Mouse (Mus musculus): ENCODE measurements around the gene Serpinh1. TPM values are rescaled to one million over a fixed set of nuclear protein-coding genes. Genes with fewer than 3 reads are reported as not detected.

Gene Serpinh1
- total RNA-seq, 4 experiments from 2014 or later, result 14.7 to 18.3 (median 16.6) TPM

DNA sequence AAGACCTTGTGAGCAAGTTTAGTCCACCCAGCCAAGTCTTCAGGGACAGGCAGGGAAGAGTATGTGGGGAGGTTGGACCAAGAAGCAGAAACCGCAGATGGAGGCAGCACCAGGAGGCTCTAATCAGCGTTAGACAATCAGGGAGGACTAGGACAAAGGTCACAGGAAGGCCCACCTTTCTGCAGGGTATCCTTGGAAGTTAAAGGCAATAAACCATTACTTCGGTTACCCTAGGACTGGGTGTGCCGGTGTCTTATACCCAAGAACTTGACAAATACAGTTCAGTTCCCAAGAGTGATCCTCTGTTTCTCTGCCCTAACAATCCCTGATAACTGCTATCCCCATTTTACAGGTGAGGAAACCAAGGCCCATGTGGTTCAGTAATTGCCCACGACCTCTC, 23.0 kb downstream of the Serpinh1 start:
- no peak for DNase-seq (ENCODE audit: low spot score in 2 of 2)

DNA sequence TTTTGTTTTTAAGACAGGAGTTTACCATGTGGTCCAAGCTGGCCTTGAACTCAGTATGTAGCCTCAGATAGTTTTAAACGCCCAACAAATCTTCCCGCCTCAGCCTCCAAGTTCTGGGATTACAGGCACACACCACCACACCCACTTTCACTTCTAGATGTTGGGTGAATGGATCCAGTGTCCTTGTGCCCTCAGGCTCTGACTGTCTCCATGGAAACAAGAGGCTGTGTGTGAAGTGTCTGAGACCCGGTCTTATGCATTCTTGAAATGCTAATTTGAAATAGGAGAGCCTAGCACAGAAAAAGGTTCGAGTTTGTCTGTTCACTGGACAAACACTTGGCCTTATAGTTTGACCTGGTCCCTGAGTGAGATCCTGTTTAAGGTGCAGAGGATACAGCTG, 24.2 kb downstream of the Serpinh1 start:
- no peak for DNase-seq (ENCODE audit: low spot score in 2 of 2)

DNA sequence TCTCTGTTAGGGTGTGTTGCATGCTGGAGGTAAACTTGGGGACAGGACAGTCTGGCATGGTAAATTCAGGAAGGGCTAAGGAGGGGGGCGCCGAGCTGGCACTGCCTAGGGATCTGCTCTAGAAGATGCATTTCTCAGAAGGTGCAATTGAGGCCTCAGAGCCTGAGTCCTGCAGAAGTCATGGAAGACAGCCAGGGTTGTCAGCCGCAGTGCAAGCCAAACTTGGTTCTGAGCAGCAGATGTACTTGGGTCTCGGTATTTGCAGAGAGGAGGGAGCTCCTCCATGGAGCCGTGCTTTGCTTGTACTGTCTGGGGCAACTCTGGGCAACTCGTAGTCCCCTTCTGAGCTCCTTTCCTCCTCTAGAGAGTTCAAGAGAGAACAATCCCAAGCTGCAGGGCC, 26.9 kb downstream of the Serpinh1 start:
- DNase-seq (ENCODE audit: low spot score in 2 of 2), result no peak

DNA sequence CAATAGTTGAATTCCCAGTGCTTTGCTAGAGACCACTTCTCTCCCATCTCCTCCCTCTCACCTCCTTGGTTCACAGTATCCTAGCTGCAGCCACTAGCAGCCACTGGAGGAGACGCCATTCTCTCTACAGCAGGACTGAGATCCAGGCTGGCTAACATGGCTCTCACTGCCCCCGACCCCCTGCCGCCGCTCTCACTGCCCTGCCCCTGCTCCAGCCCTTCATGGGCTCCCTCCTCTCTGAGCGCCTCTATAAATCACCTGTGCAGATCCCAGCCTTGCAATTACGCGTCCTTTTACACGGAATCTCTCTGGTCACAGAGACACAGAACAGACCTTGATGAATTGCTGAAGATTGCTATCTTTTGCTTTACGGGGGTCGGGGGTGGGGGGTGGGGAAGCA, 28.2 kb downstream of the Serpinh1 start:
- DNase-seq (ENCODE audit: low spot score in 2 of 2), result no peak

DNA sequence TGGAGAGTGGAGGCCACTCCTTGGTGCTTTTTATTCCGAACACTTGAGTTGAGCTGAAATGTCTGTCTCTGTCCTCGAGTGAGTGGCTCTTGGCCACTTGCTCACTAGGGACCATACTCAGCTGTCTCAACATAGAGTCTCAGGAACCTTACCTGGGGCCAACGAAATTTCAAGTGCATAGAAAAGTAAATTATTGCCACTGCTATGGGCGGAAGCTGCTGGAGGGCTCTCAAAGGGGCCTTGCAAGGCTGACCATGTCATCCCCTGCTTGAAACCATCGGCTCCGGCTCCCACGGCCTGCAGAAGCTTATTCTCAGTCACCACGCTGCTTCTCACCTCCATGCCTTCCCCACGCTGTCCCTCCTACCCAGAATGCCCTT, 29.7 kb downstream of the Serpinh1 start:
- DNase-seq (ENCODE audit: low spot score in 2 of 2), result no peak

DNA sequence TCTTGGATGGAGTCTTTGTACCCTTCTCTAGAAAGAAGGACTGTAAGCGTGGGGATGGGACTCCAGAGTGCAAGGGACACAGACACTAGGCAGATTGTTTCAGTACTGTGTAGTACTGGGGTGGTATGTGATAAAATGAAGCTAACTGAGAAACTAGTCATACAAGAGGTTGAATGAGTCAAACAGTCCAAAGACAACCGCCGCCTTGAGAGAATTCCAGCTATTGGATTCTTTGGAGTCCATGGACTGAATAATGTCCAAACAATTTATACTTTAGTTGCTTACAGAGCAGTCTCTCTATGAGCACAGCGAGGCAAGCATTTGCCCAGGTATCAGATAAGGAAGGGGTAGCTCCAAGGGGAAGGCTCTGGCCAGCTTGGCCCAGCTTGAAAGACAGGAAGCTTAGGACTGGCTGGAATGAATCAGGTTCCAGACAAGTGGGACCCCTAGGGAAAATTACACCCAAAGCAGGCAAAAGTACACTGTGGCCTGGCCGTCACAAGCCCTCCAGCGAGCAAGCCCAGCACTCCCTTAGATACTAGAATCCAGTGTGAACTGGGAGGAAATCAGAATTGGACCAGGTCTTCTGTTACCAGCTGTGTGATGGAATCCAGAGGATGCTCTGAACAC, 30.2 kb downstream of the Serpinh1 start:
- DNase-seq (ENCODE audit: low spot score in 2 of 2), result no peak

DNA sequence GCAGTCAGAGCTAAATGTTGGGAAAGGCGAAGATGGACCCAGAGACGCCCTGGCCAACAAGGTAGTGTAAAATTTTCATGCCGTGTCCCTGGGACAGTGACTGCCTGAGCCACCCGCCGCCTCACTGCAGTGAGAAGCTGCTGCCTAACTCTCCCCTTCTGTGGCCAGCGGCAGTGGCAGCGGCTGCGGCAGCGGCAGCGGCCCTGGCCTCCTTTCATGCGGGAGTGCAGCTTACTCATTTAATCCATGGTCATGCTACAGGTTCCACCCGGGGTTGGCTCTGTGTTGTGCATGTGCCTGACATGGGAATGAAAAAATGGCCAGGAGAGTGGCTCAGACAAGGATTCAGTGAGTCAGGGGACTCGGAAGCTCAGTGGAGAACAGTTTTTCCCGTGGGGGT, 32.5 kb downstream of the Serpinh1 start:
- DNase-seq (ENCODE audit: low spot score in 2 of 2), result no peak

DNA sequence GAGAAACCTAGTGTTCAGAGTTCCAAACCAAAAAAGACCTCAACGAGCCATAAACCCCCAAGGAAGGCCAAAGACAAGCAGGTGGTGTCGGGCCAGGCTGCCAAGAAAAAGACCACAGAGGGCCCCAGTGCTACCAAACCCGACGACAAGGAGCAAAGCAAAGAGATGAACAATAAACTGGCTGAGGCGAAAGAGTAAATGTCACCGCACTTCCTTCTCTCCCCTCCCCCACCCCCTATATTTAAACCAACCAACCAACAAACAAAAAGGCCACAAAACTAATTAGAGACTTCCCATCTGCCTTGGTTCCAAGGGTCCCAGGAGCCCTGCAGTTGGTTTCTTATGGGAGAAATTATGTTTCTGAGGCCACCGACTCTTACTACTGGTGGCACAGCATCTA, 35.6 kb downstream of the Serpinh1 start:
- no peak for DNase-seq (ENCODE audit: low spot score in 2 of 2)

DNA sequence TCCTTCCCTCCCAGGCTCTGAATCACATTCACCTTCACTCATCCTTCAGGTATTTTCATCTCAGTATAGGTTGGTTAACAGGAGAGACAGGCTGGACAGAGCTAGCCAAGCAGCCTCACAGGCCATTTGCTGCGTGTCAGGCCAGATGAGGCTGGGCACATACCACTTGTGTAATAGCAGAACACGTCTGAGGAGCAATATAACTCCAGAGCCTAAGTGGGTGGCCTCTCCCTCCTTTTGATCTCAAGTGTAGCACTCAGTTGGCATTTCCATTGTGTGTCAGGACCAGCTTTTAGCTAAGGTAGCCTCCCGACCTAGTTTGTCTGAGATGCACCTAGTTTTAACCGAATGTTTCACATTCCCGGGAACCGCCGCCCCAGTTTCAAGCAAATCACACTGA, 36.8 kb downstream of the Serpinh1 start:
- no peak for DNase-seq (ENCODE audit: low spot score in 2 of 2)

DNA sequence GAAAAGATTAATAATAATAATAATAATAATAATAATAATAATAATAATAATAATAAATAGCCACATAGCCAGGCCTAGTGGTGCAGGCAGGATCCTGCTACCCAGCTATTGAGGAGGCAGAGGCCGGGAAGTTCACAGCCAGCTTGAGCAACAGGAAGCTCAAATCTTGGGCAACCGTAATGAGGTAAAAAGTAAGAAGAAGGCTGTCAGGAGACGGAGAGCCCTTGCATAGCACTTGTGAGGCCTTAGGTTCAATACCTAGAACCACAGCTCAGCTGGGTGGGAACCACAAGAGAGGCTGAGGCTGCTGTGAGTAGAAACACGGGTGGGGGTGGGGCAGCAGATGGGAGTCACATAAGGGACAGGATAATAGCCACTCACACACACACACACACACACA, 38.5 kb downstream of the Serpinh1 start:
- DNase-seq (ENCODE audit: low spot score in 2 of 2), result no peak

DNA sequence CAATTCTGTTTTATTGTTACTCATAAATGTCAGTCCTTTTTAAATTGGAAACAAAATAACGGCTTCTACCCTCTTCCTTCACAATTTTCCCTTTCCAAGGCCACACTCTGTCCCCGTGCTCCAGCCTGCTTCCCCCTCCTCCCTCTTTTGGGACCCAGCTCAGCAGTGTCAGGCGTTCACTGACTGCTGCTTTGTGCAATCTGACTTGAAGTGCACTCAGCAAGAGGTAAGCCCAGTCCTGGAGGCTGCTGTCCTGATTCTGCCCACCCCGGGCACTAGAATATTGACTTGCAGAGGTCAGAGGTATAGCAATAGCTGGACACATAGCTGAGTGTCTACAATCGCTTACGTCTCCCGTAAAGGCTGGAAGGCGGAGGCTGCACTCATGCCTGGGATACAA, 39.8 kb downstream of the Serpinh1 start:
- DNase-seq (ENCODE audit: low spot score in 2 of 2), result no peak

DNA sequence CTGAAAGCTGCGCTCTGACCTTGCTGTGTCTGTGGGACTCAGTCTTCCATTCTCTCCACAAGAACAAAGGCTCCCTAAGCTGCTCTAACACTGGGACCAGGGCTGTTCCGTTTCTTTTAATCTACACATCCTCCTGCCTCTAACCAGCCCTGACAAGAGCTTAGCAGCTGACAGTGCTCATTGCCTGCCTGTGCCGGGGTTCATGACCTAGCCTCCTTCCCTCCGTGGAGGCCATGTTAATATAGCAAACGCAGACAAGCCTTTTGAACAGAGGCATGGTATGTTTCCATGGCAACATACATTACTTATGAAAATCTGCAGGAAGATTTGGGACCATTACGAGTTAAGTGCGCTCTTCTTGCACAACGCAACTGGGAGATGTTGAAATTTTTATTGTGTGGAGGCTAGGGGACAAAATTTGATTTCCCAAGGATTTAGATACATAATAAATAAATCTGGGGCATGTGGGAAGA, 40.3 kb downstream of the Serpinh1 start:
- DNase-seq (ENCODE audit: low spot score in 2 of 2), result no peak

DNA sequence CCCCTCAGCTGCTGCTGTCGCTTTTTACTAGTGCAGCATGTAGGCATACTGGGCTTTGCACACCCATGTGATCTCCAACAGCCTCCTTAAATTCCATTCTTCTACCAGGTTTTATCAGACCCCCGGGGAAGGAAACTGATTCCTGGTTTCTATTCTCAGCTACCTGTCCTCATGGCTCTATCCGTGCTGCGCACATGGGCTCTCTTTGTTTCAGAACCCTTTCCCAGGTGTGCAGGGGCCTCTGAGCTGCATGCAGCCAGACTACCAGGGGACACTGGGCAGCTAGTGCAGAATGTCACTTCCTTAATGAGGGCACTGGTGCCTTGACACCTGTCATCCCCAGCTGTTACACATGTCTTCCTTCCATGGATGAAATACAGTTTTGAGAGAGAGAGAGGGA, 41.0 kb downstream of the Serpinh1 start:
- no peak for DNase-seq (ENCODE audit: low spot score in 2 of 2)

DNA sequence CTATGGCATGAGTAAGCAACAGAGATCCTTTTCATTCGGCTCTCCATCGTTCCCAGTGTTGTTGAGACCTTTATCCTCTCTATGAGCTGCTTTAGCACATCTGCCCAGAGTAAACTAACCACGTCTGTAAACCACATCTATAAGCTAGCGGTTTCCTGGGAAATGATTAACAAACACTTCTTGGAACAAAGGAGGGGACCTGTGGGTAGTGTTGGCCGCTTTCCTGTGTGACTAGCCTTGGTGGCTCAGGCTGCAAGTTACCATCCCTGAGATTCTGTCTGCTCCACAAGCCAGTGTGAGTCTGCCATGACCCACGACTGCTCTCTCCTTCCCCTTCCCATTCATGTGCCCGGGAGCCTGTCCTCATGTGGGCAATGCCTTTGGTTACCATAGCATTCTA, 41.6 kb downstream of the Serpinh1 start:
- DNase-seq (ENCODE audit: low spot score in 2 of 2), result no peak

DNA sequence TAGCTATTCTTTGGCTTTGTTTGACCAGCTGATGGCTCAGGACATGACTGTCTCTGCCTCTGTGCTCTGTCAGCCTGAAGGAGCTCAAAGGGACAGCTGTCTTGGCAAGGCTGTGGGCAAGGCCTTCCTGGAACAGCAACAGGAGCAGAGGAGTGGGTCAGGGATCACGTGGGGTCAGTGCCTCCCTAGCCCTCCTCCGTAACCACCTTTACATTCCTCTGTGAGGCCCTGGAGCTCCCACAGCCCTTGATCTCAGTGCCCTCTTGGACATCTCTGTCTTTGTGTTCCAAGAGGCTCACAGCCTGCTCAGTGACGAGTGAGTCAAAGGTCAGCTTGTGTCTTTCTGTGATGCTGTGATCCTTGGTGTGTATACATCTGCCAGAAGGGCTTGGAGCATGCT, 46.4 kb downstream of the Serpinh1 start:
- no peak for DNase-seq (ENCODE audit: low spot score in 2 of 2)

DNA sequence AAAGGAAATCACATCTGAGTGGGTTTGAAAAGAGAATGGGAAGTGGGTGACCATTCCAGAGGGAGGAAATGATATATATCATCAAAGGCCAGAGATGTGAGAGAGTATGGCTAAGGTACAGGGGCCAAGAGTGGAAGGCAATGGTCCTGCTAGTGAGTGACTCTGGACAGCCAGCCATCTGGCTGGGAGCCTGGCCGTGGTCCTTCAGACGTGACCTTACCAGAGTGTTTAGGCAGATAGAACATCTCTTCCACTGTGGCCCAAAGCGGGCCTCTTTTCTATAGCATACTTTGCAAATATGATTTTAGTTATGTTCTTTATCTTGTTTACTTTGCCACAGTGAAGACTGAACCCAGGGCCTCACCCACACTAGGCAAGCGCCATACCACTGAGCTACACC, 47.4 kb downstream of the Serpinh1 start:
- no peak for DNase-seq (ENCODE audit: low spot score in 2 of 2)

DNA sequence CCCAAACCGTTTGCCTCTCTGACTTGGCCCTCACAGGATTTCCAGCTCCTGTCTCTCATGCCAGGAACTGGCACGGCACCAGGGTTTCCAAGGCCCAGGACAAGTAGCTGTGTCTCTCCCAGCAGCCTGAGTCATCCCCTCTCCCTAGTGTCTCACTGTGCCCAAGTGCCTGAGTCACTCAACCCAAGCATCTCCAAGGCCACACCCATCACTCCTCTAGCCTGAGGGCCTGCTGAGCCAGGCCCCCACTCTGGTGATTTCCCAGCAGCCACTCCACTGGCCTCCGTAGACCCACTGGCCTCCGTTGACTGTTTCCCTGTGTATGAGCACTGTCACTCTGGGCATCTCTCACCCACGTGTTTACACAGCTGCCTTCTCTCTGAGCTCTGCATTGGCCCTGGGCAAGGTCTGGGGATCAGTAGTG, 48.1 kb downstream of the Serpinh1 start:
- peak in 1 of 2 experiments; percentile 75 for DNase-seq (ENCODE audit: low spot score in 2 of 2)

DNA sequence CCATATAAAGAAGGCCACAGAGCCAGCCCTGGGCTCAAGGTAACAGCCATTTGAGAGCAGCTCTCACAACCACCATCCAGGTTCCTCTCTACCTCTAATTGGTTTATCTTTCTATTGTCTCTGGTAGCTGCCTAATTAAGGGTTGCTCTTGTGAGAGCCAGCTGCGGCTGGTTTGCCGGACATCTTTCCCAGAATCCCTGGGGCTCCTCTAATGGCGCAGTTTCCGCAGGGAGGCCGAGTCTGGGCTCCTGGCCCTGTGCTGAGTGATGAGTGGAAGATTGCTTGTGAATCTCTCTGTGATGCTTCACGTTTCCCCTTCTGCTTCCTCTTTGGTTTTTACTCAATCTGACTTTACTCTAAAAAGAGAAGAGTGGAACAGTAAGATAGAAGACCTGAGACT, 49.0 kb downstream of the Serpinh1 start:
- DNase-seq (ENCODE audit: low spot score in 2 of 2), result no peak

DNA sequence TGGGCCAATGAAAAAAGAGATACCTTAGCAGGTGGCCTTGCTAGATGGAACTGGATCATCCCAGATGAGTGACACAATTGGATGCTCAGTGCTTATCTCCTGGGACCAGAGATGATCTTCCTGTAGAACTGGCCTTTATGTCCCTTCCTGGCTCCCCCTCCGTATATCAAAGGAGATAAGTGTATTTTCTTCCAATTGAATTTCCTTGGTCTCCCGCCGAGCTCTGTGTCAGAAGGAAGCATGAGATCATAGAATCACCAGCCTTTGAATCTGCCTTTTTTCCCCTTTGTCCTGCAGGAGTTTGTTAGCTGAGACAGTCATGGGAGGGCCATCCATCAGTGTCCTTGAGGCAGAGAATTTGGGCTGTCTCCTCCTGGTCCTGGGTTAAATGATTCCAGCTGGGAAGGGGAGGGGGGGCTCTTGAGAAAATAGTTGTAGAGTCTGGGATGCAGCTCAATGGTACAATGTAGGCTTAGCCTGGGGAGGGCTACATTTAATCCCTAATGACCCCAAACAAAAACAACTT, 52.3 kb downstream of the Serpinh1 start:
- DNase-seq (ENCODE audit: low spot score in 2 of 2), result no peak

Data from left cerebral cortex, adult 8-10 months (tissue).